Mouse (Mus musculus) layer of hippocampus, adult 2 months (tissue): ENCODE measurements around the gene Nkx3-2. TPM values are rescaled to one million over a fixed set of nuclear protein-coding genes. Genes with fewer than 3 reads are reported as not detected.

Source experiments
- DNase-seq, 2 experiments: peaks; one replicate each; pipeline ENCODE4 v3.0.0; 2022; ENCODE audit warnings: low spot score in 2 of 2
- H3K27ac ChIP-seq: fragments of 200-600 bp; 2 replicates; pipeline ENCODE4 v1.8.1; 2022
- H3K4me3 ChIP-seq: fragments of 200-600 bp; 2 replicates; pipeline ENCODE4 v1.8.1; 2022; ENCODE audit warnings: mild to moderate bottlenecking
- CTCF ChIP-seq: fragments of 200-600 bp; conservative IDR thresholded peaks from 2 replicates; pipeline ENCODE4 v1.8.1; 2022; ENCODE audit warnings: antibody characterized with exemption, mild to moderate bottlenecking, moderate library complexity
- long read RNA-seq, 2 experiments: library from polyadenylated mRNA; stranded (forward); transcript quantifications; one replicate each; pipeline ENCODE4 v2.0.0; 2021; ENCODE audit warnings: borderline mapping rate in 2 of 2
- total RNA-seq, 2 experiments: library from RNA; stranded (reverse); gene quantifications; 2 replicates each; pipeline ENCODE4 v1.2.3; 2021

Gene Nkx3-2
- not detected for total RNA-seq
- long read RNA-seq, experiment 1 = 0 reads
- long read RNA-seq, experiment 2 = 0 reads

DNA sequence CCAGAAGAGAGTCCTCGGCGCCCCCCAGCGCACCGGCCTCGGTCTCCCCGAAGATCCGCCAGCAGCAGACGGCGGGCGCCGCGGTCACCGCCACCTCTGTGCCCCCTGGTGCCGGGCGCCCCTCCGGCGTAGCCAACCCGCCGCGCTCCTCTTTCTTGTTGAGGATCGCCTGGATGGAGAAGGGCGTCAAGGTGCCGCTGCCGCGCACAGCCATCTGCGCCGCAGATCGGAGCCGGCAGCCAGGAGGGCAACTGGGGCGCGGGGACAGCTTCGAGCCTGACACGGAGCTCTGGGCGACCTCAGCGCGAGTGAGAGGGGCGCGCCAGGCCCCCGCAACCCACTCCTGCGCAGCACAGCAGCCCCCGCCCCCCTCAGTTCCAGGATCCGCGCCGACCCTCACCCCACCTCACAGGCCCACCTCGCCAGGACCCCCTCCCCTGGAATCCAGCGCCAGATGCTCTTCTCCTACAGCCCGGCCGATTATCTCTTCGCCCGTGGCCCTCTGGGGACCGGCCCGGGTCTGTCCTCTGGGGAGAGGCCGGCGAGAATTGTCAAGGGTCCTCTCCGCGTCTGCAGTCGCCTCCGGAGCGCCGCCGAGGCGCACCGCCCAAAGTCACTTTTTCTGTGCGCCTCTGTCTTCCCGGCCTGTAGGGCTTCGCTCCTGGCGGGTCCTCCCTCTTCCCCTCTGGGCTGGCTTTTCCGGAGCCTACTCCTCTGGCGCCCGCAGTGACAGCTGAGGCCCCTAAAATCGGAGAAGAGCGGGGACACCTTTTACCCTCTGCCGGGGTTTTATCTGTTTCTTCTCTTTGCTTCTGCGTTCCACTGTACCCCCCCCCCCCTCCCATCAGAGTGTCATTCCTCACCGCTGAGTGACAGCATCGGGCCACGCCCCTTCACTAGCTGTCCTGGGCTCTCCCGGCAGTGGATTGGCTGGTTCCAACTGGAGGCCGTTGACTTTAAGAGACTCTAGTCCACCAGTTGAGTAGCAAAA lies at the start of gene Nkx3-2:
Nkx3-2 (minus strand) TSS at position 771 of the 991 bp plus-strand sequence.
- no peak for TF ChIP-seq CTCF
- Histone ChIP-seq H3K27ac (no peak within 1 kb of the TSS), H3K4me3 (no peak within 1 kb of the TSS)
- no peak for DNase-seq

DNA sequence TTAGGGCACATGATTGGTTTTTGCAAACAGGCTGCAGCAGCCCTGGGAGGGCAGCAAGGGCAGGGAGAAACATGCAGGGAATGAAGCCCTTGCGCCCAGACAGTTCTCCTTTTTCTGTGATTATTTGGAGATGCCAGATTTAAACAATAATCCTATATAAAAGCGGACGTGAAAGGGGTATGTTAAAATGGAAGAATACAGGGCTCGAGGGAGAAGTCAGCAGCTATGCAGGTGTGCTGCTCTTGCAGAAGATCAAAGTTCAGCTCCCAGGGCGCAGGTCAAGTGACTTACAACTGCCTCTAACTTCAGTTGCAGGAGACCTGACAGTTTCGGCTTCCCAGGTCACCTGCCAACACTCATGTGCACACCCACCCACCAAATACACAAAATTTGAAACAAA lies 48.2 kb upstream of the Nkx3-2 start:
- no peak overlapping the region for H3K4me3 ChIP-seq
- no peak overlapping the region for H3K27ac ChIP-seq
- DNase-seq = no peak
- TF ChIP-seq CTCF = no peak

DNA sequence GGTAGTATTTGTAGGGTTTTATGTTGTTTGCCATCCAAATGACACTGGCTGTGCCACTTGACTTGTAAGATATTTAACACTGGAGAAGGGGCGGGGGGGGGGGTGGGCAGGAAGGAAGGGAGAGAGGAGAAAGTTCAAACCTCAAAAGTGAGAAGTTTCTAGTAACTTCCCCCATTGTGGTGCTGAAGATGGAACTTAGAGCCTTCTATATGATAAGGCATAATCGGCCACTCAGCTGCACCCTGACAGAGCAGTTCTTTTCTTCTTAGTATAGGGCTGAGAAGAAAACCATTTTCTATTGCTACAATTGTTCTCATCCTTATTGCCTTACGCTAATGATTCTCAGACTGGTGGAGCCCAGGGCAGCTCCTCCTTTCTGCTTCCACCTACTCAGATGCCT lies 47.0 kb upstream of the Nkx3-2 start:
- Histone ChIP-seq H3K27ac (no peak overlapping the region), H3K4me3 (no peak overlapping the region)
- TF ChIP-seq CTCF = no peak
- no peak for DNase-seq

DNA sequence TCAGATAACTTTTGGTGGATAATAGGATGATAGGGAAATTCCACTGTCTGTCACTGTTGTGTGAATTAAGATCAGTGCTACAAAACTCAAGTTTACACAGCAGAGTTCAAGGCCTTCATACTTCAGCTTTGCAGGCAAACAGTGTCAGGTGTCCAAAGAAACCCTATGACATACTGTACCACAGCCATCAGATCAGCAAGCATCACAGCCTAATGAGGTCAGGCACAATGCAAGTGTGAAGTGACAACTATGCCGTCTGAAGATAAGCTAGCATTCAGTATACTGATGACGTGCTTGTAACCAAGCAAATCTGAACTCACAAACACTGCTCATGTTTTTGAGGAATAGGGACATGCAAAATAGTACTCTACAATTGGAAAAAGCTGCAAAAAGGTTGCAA lies 43.1 kb upstream of the Nkx3-2 start:
- no peak for TF ChIP-seq CTCF
- no peak for DNase-seq
- Histone ChIP-seq H3K4me3 (no peak overlapping the region), H3K27ac (no peak overlapping the region)

DNA sequence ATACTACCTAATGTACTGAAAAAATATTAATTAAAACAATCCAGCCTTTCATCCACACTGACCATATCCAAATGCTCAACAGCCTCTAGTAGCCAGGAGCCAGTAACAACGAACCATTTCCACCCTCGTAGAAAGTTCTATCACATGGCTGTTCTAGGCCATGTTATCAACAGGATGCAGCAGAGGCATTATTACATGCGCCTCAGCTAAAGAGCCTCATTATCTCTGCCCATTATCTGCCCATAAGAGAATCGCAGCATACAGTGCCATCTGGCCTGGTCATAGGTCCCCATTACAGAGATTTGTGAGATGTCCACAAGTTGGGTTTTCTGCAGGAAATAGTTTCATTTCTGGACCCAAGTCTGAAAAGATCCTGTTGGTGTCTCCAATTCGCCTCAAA lies 41.9 kb upstream of the Nkx3-2 start:
- no peak for DNase-seq
- no peak for TF ChIP-seq CTCF
- no peak overlapping the region for H3K27ac ChIP-seq
- no peak overlapping the region for H3K4me3 ChIP-seq

DNA sequence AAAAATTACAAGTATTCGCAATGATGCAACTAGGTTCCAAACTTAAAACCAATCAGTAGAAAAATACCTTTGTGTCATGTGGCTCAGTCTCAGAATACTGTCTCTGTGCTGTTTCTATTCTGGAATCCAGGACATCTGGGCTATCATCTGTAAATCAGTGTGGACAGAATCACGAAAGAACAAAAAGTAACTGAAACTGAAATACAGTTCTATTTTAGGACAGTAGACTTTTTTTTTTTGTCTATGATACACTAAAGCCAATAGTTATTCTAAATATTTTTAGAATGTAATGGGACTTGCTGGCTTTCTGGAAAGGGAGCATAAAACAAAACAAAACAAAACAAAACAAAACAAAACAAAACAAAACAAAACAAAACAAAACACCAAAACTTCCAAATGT lies 40.8 kb upstream of the Nkx3-2 start:
- Histone ChIP-seq H3K4me3 (no peak overlapping the region), H3K27ac (no peak overlapping the region)
- TF ChIP-seq CTCF = no peak
- no peak for DNase-seq

DNA sequence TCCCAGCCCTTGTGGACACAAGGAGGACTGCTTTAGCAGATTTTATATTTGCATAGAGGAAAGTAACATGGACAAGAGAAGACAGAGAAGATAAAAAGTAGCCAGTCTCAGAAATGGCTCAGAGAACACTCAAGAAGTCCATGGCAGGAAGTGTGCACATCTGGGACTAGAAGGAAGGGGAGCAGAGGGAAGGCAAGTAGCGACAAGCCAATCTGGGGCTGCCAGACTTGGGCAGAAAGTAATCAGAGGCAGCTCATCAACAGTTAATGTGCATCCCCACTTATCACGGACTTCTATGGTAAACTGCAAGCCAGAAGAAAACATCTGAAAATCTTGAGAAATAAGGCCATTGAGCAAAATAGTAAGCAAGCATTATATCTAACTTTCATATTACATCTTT lies 40.3 kb upstream of the Nkx3-2 start:
- DNase-seq = no peak
- Histone ChIP-seq H3K27ac (no peak overlapping the region), H3K4me3 (no peak overlapping the region)
- TF ChIP-seq CTCF = peak; percentile 36

DNA sequence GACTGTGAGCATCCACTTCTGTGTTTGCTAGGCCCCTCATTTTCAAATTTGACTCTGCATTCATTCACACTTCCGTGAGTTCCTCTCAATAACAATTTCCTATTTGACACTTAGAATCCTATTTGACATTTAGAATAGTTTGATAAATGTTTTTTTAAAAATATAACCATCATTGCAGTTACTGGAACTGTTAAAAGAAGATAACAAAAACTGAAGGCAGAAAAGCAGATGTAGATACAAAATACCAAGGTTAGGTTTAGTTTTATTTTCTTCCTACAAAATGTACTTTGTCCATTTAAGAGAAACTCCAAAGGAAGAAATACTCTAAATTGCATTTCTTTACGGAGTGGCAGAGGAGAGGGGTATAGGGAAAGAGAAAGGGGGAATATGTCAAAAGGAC lies 37.3 kb upstream of the Nkx3-2 start:
- no peak for DNase-seq
- no peak overlapping the region for H3K4me3 ChIP-seq
- no peak overlapping the region for H3K27ac ChIP-seq
- no peak for TF ChIP-seq CTCF

DNA sequence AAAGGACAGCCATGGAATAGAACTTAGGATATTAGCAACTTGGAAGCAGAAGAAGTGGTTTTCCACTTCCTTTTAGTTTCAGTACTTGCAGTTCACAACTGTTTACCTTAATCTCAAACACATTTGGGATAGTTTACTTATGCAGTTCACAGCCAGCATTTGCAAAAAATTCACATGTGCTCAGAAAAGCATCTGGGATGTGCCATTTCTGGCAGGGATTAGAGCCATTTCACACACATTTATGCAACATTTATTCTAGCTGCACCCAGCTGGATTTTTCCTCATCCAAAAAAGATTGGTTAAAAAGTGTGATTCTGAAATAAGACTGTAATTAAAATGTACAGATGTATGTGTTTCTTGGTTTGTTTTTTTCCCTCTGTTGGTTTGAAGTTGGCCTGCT lies 30.1 kb upstream of the Nkx3-2 start:
- no peak overlapping the region for H3K4me3 ChIP-seq

DNA sequence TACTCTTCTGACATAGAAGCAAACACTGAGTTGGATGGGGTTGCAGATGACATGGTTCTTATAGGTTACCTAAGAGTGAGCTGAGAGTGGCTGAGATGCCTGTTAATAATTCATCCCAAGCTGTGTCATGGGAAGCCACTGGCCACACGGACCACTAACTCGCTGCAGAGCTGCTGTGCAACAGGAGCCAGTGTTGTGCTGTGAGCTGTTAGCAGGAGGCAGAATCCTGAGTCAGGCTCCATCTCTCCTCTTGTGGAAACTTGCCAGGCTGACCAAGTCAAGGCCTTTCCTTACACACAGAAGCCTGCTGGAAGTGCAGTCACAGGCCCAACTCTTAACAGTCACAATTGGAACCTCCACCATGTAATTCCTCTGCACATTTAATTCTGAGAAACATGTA lies 26.2 kb upstream of the Nkx3-2 start:
- H3K4me3 ChIP-seq = no peak overlapping the region
- no peak for TF ChIP-seq CTCF
- DNase-seq = no peak
- no peak overlapping the region for H3K27ac ChIP-seq

More for the DNA sequence above, 30.1 kb upstream of the Nkx3-2 start:
- TF ChIP-seq CTCF = no peak
- DNase-seq = no peak
- H3K27ac ChIP-seq = no peak overlapping the region

DNA sequence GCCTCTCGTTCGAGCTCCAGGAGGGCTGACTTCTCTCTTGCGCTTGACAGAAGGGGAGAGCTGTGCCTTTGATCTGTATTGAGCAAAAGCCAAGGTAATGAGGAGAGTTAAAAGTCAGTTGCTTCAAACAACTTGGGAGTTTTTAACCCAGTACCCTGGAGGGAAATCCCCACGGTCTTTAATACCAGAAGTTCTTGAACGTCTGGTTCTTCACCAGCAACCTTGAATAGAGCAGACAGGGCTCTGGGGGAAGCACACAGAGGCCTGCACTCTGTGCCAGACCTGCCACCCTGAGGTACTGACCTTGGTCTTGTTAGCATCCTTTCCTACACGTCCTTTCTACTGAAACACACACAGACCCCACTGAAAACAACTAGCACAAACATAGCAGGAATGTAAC lies 24.6 kb upstream of the Nkx3-2 start:
- no peak overlapping the region for H3K27ac ChIP-seq
- no peak for TF ChIP-seq CTCF
- no peak for DNase-seq
- H3K4me3 ChIP-seq = no peak overlapping the region

DNA sequence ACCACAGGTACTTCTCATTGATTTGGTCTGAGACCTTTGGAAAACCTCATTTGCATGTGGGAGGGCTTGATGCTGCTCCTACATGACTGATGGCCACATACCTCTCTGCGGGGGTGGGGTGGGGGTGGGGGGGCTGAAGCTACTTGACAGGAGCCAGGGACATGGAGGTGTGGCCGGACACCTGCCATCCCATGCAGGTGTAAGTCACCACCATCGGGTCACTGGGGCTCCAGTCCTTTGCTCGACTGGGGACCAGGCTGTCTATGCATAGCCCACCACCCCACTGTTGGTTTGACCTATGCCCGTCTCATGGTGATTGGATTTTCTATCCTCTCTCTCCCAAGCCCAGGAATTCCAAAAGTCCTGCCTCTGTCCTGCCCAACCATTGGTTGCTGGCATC lies 17.6 kb upstream of the Nkx3-2 start:
- Histone ChIP-seq H3K27ac (no peak overlapping the region), H3K4me3 (no peak overlapping the region)
- DNase-seq = no peak
- TF ChIP-seq CTCF = no peak

DNA sequence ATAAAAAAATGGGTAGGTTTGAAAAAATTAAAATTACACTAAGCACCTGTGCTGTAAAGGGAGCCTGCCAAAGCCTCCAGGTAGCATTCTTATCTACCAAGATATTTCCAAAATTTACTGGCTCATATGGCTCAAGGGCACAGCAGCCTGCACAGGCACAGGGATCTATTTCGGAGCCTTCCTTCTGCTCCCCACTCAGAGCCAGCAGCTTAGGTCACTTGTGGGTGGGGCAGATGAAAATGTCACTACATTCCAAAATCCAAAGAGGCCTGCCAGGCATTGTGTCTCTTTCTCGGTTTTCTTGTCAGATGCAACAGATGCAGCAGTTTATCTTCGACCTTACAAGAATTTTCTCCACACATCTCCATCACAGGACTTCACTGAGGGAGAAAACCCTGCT lies 15.7 kb upstream of the Nkx3-2 start:
- DNase-seq = no peak
- no peak for TF ChIP-seq CTCF
- Histone ChIP-seq H3K4me3 (no peak overlapping the region), H3K27ac (no peak overlapping the region)

DNA sequence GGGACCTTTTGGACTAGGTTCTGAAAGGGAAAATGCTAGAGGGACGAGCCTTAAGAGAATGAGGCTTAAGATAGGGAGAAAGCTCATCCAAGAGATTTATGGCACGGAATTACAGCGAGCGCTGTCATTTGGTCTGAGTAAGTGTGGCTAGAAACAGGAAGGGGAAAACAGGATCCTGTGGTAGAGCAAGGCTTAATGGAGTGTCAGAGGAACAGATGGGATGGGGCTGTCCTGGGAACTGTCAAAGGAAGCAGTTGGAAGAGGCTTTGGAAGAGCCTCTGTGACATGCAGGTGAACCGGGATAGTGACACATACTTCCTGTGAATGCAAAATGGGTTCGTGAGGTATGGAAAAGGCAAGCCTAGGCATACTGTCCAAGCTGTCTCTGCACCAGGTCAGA lies 11.4 kb upstream of the Nkx3-2 start:
- DNase-seq = no peak
- no peak for TF ChIP-seq CTCF
- no peak overlapping the region for H3K27ac ChIP-seq

DNA sequence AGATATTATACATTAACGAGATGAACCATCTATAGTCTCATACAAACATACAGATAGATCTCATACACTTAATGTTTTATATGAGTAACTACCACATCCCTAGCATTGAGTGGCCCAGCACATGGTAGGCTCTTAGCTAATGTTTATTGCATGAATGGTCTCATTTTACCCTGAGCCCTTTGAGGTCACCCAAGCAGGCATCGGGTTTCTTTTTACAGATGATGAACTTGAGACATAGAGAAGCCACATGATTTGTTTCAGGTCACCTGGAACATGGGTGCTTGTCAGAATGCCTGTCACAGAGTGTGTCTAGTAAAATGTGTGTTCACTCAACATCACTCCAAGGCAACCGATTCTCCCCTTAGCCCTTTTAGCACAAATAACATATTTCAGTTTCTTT lies 11.0 kb upstream of the Nkx3-2 start:
- no peak overlapping the region for H3K27ac ChIP-seq
- no peak overlapping the region for H3K4me3 ChIP-seq
- no peak for DNase-seq
- TF ChIP-seq CTCF = no peak

More for the DNA sequence above, 11.4 kb upstream of the Nkx3-2 start:
- H3K4me3 ChIP-seq = no peak overlapping the region
